Mouse (Mus musculus) frontal cortex, postnatal 14 days (tissue): ENCODE measurements around the gene Gm21454.
"Not testable (repeated sequence)": the region's sequence is repeated elsewhere in the genome, so short reads cannot be mapped to it uniquely, and the experiment has no call there.

Experiments used
- DNase-seq, 2 experiments: peaks; one replicate each; pipeline ENCODE4 v3.0.0; 2022; ENCODE audit warnings: low spot score in 2 of 2

Gm21454 gene

DNA sequence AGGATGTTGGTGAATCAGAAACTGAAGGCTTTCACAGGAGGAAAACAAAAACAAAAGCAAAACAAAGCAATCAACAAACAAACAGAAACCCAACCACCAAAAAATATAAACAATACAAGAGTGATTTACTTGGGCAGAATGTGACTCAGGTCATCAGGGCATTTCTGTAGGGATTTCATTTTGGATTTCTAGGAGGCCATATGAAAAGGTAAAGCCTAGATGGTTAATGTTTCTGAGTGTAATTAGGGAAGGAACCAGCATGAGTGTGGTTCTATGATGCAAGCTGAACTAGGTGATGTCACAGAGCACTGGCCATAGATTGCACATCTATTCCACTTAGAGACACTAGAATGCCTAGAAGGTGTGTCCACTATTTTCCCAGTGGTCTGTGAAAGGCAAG lies at the start of gene Gm21454, which contains the start of gene Gm21440:
TSS of gene Gm21454 (plus strand) at position 352 of the 400 bp plus-strand sequence.
TSS of gene Gm21440 (plus strand) at position 301 of the 400 bp plus-strand sequence.
- not testable (repeated sequence) for DNase-seq

DNA sequence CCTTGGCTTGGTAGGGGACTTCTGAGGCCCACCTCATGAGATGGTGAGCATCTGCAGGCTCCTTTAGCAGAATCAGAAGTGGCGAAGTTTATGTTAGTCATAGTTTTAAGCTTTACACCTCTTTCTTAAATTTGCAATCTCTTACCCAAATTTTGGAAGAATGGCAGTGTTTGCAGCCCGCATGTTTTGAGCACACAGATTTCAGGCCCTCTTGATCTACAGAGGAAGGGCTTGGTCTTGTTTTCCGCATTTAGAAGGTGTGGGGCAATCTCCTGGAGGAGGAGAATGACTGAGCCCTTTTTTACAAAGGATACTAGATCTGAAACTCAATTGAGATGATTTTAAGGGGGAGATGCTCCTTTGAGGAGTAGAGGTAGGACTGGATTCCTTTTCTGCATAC lies 28.4 kb upstream of the Gm21454 start, which contains the start of gene Gm21828:
TSS of gene Gm21828 (minus strand) at position 101 of the 400 bp plus-strand sequence.
- DNase-seq: not testable (repeated sequence)

DNA sequence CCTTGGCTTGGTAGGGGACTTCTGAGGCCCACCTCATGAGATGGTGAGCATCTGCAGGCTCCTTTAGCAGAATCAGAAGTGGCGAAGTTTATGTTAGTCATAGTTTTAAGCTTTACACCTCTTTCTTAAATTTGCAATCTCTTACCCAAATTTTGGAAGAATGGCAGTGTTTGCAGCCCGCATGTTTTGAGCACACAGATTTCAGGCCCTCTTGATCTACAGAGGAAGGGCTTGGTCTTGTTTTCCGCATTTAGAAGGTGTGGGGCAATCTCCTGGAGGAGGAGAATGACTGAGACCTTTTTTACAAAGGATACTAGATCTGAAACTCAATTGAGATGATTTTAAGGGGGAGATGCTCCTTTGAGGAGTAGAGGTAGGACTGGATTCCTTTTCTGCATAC lies 96.7 kb downstream of the Gm21454 start, which contains the start of gene Gm21725:
TSS of gene Gm21725 (minus strand) at position 101 of the 400 bp plus-strand sequence.
- not testable (repeated sequence) for DNase-seq
